Mouse (Mus musculus): ENCODE data around the gene Npm1. TPM values are rescaled to one million over a fixed set of nuclear protein-coding genes. Genes with fewer than 3 reads are reported as not detected.

Gene Npm1
- polyA plus RNA-seq, 1 experiment from 2014 or later: 392 TPM

- H3K9me3 ChIP-seq (replicated peaks): no peaks in the 10 kb centered on the region
- no peak overlapping the region for H3K4me2 ChIP-seq
- 67% methylated on average over 6 of the region's 6 CpGs for WGBS
- no peak overlapping the region for H3K27ac ChIP-seq
- no peak for ATAC-seq (replicated peaks; ENCODE audit: insufficient number of reproducible peaks, insufficient read depth, low FRiP score, low read depth)
- no peak overlapping the region for H3K9ac ChIP-seq
- H3K4me1 ChIP-seq (replicated peaks): peaks cover 9% of the 10 kb centered on the region
- H3K36me3 ChIP-seq: no peaks in the 10 kb centered on the region
- H3K4me3 ChIP-seq: no peak overlapping the region
- H3K27me3 ChIP-seq: peaks cover 26% of the 10 kb centered on the region; the same call in 1 of the 2 replicates
Observed at GRCm38 (mm10) chr11:33118480-33118879, 44.5 kb downstream of the Npm1 start.

GRCm38 (mm10) chr11:33115796-33116195, 47.2 kb downstream of the Npm1 start:
- H3K9ac ChIP-seq: no peak overlapping the region
- H3K27me3 ChIP-seq: peaks cover 13% of the 10 kb centered on the region; the same call in 1 of the 2 replicates
- H3K4me2 ChIP-seq: no peak overlapping the region
- no peak for ATAC-seq (replicated peaks; ENCODE audit: insufficient number of reproducible peaks, insufficient read depth, low FRiP score, low read depth)
- no peak overlapping the region for H3K27ac ChIP-seq
- no peaks in the 10 kb centered on the region for H3K4me1 ChIP-seq (replicated peaks)
- H3K9me3 ChIP-seq (replicated peaks): no peaks in the 10 kb centered on the region
- 87% methylated on average over 3 of the region's 3 CpGs for WGBS
- H3K36me3 ChIP-seq: no peaks in the 10 kb centered on the region
- H3K4me3 ChIP-seq: no peak overlapping the region

- no peak overlapping the region for H3K4me2 ChIP-seq
- no peaks in the 10 kb centered on the region for H3K4me1 ChIP-seq (replicated peaks)
- H3K27ac ChIP-seq: no peak overlapping the region
- ATAC-seq (replicated peaks; ENCODE audit: insufficient number of reproducible peaks, insufficient read depth, low FRiP score, low read depth): no peak
- 12% methylated on average over 1 of the region's 1 CpGs for WGBS
- peaks cover 15% of the 10 kb centered on the region; the same call in 1 of the 2 replicates for H3K27me3 ChIP-seq
- H3K9ac ChIP-seq: no peak overlapping the region
- H3K9me3 ChIP-seq (replicated peaks): no peaks in the 10 kb centered on the region
- H3K4me3 ChIP-seq: no peak overlapping the region
- no peaks in the 10 kb centered on the region for H3K36me3 ChIP-seq
Observed at GRCm38 (mm10) chr11:33112407-33112806, 50.6 kb downstream of the Npm1 start.

GRCm38 (mm10) chr11:33110111-33110510, 52.9 kb downstream of the Npm1 start:
- 0 out of 2 replicates have a peak, but pooled peaks cover 3% of the 10 kb centered on the region for H3K4me1 ChIP-seq (replicated peaks)
- 84% methylated on average over 2 of the region's 2 CpGs for WGBS
- H3K4me3 ChIP-seq: no peak overlapping the region
- no peak overlapping the region for H3K9ac ChIP-seq
- peaks cover 15% of the 10 kb centered on the region; the same call in 1 of the 2 replicates for H3K27me3 ChIP-seq
- no peaks in the 10 kb centered on the region for H3K9me3 ChIP-seq (replicated peaks)
- no peak overlapping the region for H3K27ac ChIP-seq
- H3K36me3 ChIP-seq: no peaks in the 10 kb centered on the region
- H3K4me2 ChIP-seq: no peak overlapping the region
- ATAC-seq (replicated peaks; ENCODE audit: insufficient number of reproducible peaks, insufficient read depth, low FRiP score, low read depth): no peak

- no peak overlapping the region for H3K4me2 ChIP-seq
- peaks cover 15% of the 10 kb centered on the region for H3K4me1 ChIP-seq (replicated peaks)
- H3K36me3 ChIP-seq: no peaks in the 10 kb centered on the region
- no peak overlapping the region for H3K9ac ChIP-seq
- peaks cover 6% of the 10 kb centered on the region; the same call in 1 of the 2 replicates for H3K27me3 ChIP-seq
- WGBS: 52% methylated on average over 3 of the region's 3 CpGs
- H3K27ac ChIP-seq: no peak overlapping the region
- H3K4me3 ChIP-seq: no peak overlapping the region
- ATAC-seq (replicated peaks; ENCODE audit: insufficient number of reproducible peaks, insufficient read depth, low FRiP score, low read depth): no peak
- no peaks in the 10 kb centered on the region for H3K9me3 ChIP-seq (replicated peaks)
Observed at GRCm38 (mm10) chr11:33107540-33107939, 55.5 kb downstream of the Npm1 start.

GRCm38 (mm10) chr11:33104911-33105316, 58.1 kb downstream of the Npm1 start:
- no peak overlapping the region for H3K4me2 ChIP-seq
- no peak overlapping the region for H3K9ac ChIP-seq
- H3K9me3 ChIP-seq (replicated peaks): no peaks in the 10 kb centered on the region
- WGBS: 41% methylated on average over 8 of the region's 8 CpGs
- no peak; the same call in 1 of the 2 replicates for ATAC-seq (replicated peaks; ENCODE audit: insufficient number of reproducible peaks, insufficient read depth, low FRiP score, low read depth)
- H3K36me3 ChIP-seq: no peaks in the 10 kb centered on the region
- H3K4me3 ChIP-seq: no peak overlapping the region
- peaks cover 22% of the 10 kb centered on the region for H3K4me1 ChIP-seq (replicated peaks)
- 0 out of 2 replicates have a peak overlapping the region, but pooled peaks have one; percentile 36 for H3K27ac ChIP-seq
- peaks cover 9% of the 10 kb centered on the region; the same call in 1 of the 2 replicates for H3K27me3 ChIP-seq

GRCm38 (mm10) chr11:33103291-33103943, 59.6 kb downstream of the Npm1 start:
- no peak for ATAC-seq (replicated peaks; ENCODE audit: insufficient number of reproducible peaks, insufficient read depth, low FRiP score, low read depth)

More at GRCm38 (mm10) chr11:33103291-33103943, 59.6 kb downstream of the Npm1 start:
- Histone ChIP-seq H3K9me3 (replicated peaks) (no peaks in the 10 kb centered on the region), H3K36me3 (no peaks in the 10 kb centered on the region), H3K9ac (no peak overlapping the region), H3K27ac (no peak overlapping the region), H3K4me2 (no peak overlapping the region), H3K27me3 (0 out of 2 replicates have a peak, but pooled peaks cover 3% of the 10 kb centered on the region), H3K4me1 (replicated peaks) (peaks cover 23% of the 10 kb centered on the region), H3K4me3 (no peak overlapping the region)
- 80% methylated on average over 13 of the region's 13 CpGs for WGBS

Other genes with a start within 250 kb of the Npm1 start
- gene Fgf18, start 15.8 kb downstream of the Npm1 start, polyA plus RNA-seq (2015; fragmentation: Nextera tagmentation; extraction: Ambion mirVana): 9.1 and 9.5 TPM in 2 replicates
- gene Tlx3, start 40.4 kb upstream of the Npm1 start, polyA plus RNA-seq (2015; fragmentation: Nextera tagmentation; extraction: Ambion mirVana): 0.08 and 0.27 TPM in 2 replicates
- not detected in 2 replicates for gene Gm12117, start 113.5 kb upstream of the Npm1 start, polyA plus RNA-seq (2015; fragmentation: Nextera tagmentation; extraction: Ambion mirVana)